Mouse (Mus musculus) heart, postnatal 10 days (tissue): ENCODE measurements around the gene Ccl6. TPM values are rescaled to one million over a fixed set of nuclear protein-coding genes. Genes with fewer than 3 reads are reported as not detected.

Source experiments
- DNase-seq, 2 experiments: peaks; one replicate each; pipeline ENCODE4 v3.0.0; 2021
- intact Hi-C: fragments of 180-260 bp; cut with DNase I; formaldehyde crosslinking; loops from one replicate; pipeline ENCODE4 v1.15.1; 2025
- total RNA-seq, 2 experiments: library from RNA; stranded (reverse); gene quantifications; 2 replicates each; pipeline ENCODE4 v1.2.3; 2021

Ccl6 gene
- 1 to 10 TPM; 3.0 to 4.5 TPM for total RNA-seq

- DNase-seq, result no peak
These were observed at the start of gene Ccl6 for GRCm38 (mm10) chr11:83592853-83593252. Ccl6 (minus strand) TSS chr11:83593087.

GRCm38 (mm10) chr11:83641216-83641615 lies 48.3 kb upstream of the Ccl6 start:
- DNase-seq, result no peak
- intact Hi-C loops, result no loop called here

More at GRCm38 (mm10) chr11:83592853-83593252, at the start of gene Ccl6:
- intact Hi-C loops, result no loop called here

- peak in 1 of 2 experiments; percentile 18 for DNase-seq
- intact Hi-C loops, result no loop called here
These were observed 47.3 kb upstream of the Ccl6 start for GRCm38 (mm10) chr11:83640141-83640540.

GRCm38 (mm10) chr11:83639533-83639932 lies 46.6 kb upstream of the Ccl6 start:
- peak; percentile 34 to 38 for DNase-seq
- intact Hi-C loops, result no loop called here

GRCm38 (mm10) chr11:83638934-83639333 lies 46.0 kb upstream of the Ccl6 start:
- intact Hi-C loops, result no loop called here
- DNase-seq, result no peak

- intact Hi-C loops, result no loop called here
- DNase-seq, result peak; percentile 37 to 52
These were observed 43.9 kb upstream of the Ccl6 start for GRCm38 (mm10) chr11:83636742-83637235.

GRCm38 (mm10) chr11:83634898-83635297 lies 42.0 kb upstream of the Ccl6 start:
- no peak for DNase-seq
- intact Hi-C loops, result no loop called here

- intact Hi-C loops, result no loop called here
These were observed 41.5 kb upstream of the Ccl6 start for GRCm38 (mm10) chr11:83634425-83634824.

GRCm38 (mm10) chr11:83632744-83633143 lies 39.9 kb upstream of the Ccl6 start:
- intact Hi-C loops, result loop anchor here (2.0 kb wide), 2 partner anchors 76 to 106 kb away; no protein-coding TSS in a partner anchor
- DNase-seq, result peak in 1 of 2 experiments; percentile 44

More at GRCm38 (mm10) chr11:83634425-83634824, 41.5 kb upstream of the Ccl6 start:
- no peak for DNase-seq

- intact Hi-C loops, result no loop called here
- DNase-seq, result no peak
These were observed 38.2 kb upstream of the Ccl6 start for GRCm38 (mm10) chr11:83631065-83631464.

- no peak for DNase-seq
- intact Hi-C loops, result no loop called here
These were observed 37.7 kb upstream of the Ccl6 start for GRCm38 (mm10) chr11:83630630-83631029.

- no peak for DNase-seq
- intact Hi-C loops, result no loop called here
These were observed 35.9 kb upstream of the Ccl6 start for GRCm38 (mm10) chr11:83628808-83629207.

- DNase-seq, result no peak
- intact Hi-C loops, result no loop called here
These were observed 30.7 kb upstream of the Ccl6 start for GRCm38 (mm10) chr11:83623586-83623985.

GRCm38 (mm10) chr11:83619037-83619436 lies 26.1 kb upstream of the Ccl6 start:
- DNase-seq, result no peak
- intact Hi-C loops, result no loop called here

- no peak for DNase-seq
- intact Hi-C loops, result no loop called here
These were observed 25.4 kb upstream of the Ccl6 start for GRCm38 (mm10) chr11:83618238-83618637.

GRCm38 (mm10) chr11:83616586-83616985 lies 23.7 kb upstream of the Ccl6 start:
- no peak for DNase-seq
- intact Hi-C loops, result no loop called here

- intact Hi-C loops, result no loop called here
These were observed 18.0 kb upstream of the Ccl6 start for GRCm38 (mm10) chr11:83610900-83611299.

GRCm38 (mm10) chr11:83606396-83606795 lies 13.5 kb upstream of the Ccl6 start:
- intact Hi-C loops, result no loop called here
- DNase-seq, result no peak

More at GRCm38 (mm10) chr11:83610900-83611299, 18.0 kb upstream of the Ccl6 start:
- DNase-seq, result no peak

GRCm38 (mm10) chr11:83605535-83605934 lies 12.6 kb upstream of the Ccl6 start:
- intact Hi-C loops, result no loop called here
- no peak for DNase-seq

- DNase-seq, result no peak
- intact Hi-C loops, result no loop called here
These were observed 11.8 kb upstream of the Ccl6 start for GRCm38 (mm10) chr11:83604698-83605097.

GRCm38 (mm10) chr11:83603399-83603798 lies 10.5 kb upstream of the Ccl6 start:
- no peak for DNase-seq
- intact Hi-C loops, result no loop called here

GRCm38 (mm10) chr11:83600576-83600975 lies 7.7 kb upstream of the Ccl6 start:
- intact Hi-C loops, result no loop called here
- DNase-seq, result no peak

- intact Hi-C loops, result no loop called here
These were observed 6.1 kb upstream of the Ccl6 start for GRCm38 (mm10) chr11:83598991-83599390.

More at GRCm38 (mm10) chr11:83598991-83599390, 6.1 kb upstream of the Ccl6 start:
- DNase-seq, result no peak
